Mouse (Mus musculus) lung, postnatal 0 days (tissue): ENCODE measurements around the gene Rnf144a. TPM values are rescaled to one million over a fixed set of nuclear protein-coding genes. Genes with fewer than 3 reads are reported as not detected.

Experiments used
- ATAC-seq: fragments of 200-750 bp; cut with Nextera tagmentation; 2 replicates; pipeline ENCODE4 v1.8.0; 2017; ENCODE audit warnings: moderate library complexity
- DNase-seq: peaks from one replicate; pipeline ENCODE4 v3.0.0-alpha.2; 2016; ENCODE audit warnings: low spot score
- H3K27ac ChIP-seq: fragments of 300-500 bp; sonication (generic); 2 replicates; pipeline ENCODE4 v1.5.1; 2014; ENCODE audit warnings: antibody characterized with exemption, mild to moderate bottlenecking, low read length, mixed read lengths
- H3K27me3 ChIP-seq: fragments of 300-500 bp; sonication (generic); replicated peaks from 2 replicates; pipeline ENCODE4 v1.6.1; 2014; ENCODE audit warnings: low read length, mixed read lengths; ENCODE audit not compliant: insufficient read depth
- H3K36me3 ChIP-seq: fragments of 300-500 bp; sonication (generic); 2 replicates; pipeline ENCODE4 v1.6.1; 2014; ENCODE audit warnings: low read length, mixed read lengths; ENCODE audit not compliant: insufficient read depth
- H3K4me1 ChIP-seq: fragments of 300-500 bp; sonication (generic); 2 replicates; pipeline ENCODE4 v1.6.1; 2014; ENCODE audit warnings: antibody characterized with exemption, low read depth, low read length, mixed read lengths; ENCODE audit not compliant: insufficient read depth
- H3K4me2 ChIP-seq: fragments of 300-500 bp; sonication (generic); replicated peaks from 2 replicates; pipeline ENCODE4 v1.6.1; 2014; ENCODE audit warnings: low read depth, mild to moderate bottlenecking, low read length, moderate library complexity, mixed read lengths
- H3K4me3 ChIP-seq: fragments of 300-500 bp; sonication (generic); 2 replicates; pipeline ENCODE4 v1.5.1; 2014; ENCODE audit warnings: low read depth, low read length
- H3K9ac ChIP-seq: fragments of 300-500 bp; sonication (generic); replicated peaks from 2 replicates; pipeline ENCODE4 v1.6.1; 2014; ENCODE audit warnings: low read depth, mild to moderate bottlenecking
- H3K9me3 ChIP-seq: fragments of 300-500 bp; sonication (generic); 2 replicates; pipeline ENCODE4 v1.6.1; 2016; ENCODE audit warnings: low read length, mixed read lengths
- CTCF ChIP-seq: IDR thresholded peaks from 2 replicates; pipeline ENCODE4 v1.5.1; 2016; ENCODE audit warnings: antibody characterized with exemption, mild to moderate bottlenecking
- EP300 ChIP-seq: IDR thresholded peaks from 2 replicates; pipeline ENCODE4 v1.6.1; 2016; ENCODE audit warnings: antibody characterized with exemption, mild to moderate bottlenecking, control low read depth
- WGBS: fragments of 180-500 bp; shearing (Covaris S2); extraction: QIAGEN DNeasy Blood & Tissue Kit; methylation state at CpG from one replicate; pipeline ENCODE4 v1.1.7; 2014; 5-methylcytosine and 5-hydroxymethylcytosine counted together
- polyA plus RNA-seq: library from polyadenylated mRNA; unstranded; fragments of >200 nt; fragmentation: Nextera tagmentation; extraction: Ambion mirVana; gene quantifications from 2 replicates; pipeline ENCODE4 v1.2.1, GENCODE M21; 2015

Gene Rnf144a
- polyA plus RNA-seq, 1 experiment from 2014 or later: 69.6 TPM

DNA sequence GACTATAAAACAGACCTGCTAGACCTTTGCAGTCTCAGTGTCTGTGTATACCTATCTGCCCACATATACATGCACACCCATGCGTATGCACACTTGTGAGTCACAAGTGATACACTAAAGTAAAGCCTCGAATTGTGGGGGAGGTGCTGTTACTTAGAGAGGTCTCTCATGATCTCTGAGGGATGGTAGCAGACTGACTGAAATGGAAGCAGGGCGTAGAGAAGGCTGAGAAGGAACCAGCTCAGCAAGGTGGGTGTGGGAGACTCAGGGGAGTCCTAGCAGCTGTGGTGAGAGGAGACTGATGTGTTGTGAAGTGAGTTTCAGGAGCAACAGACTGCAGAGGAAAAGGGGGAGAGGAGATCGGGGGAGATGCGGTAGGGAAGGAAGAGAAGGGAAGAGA is 21.8 kb downstream of the Rnf144a start:
- H3K9me3 ChIP-seq: no peaks in the 10 kb centered on the region
- ATAC-seq (no peak), DNase-seq (no peak)
- H3K27ac ChIP-seq: no peak overlapping the region
- WGBS: 74% methylated on average over 5 of the region's 5 CpGs
- H3K9ac ChIP-seq: no peak overlapping the region
- TF ChIP-seq CTCF (no peak), EP300 (no peak)
- H3K4me3 ChIP-seq: no peak overlapping the region
- 0 out of 2 replicates have a peak, but pooled peaks cover 2% of the 10 kb centered on the region for H3K36me3 ChIP-seq
- no peaks in the 10 kb centered on the region for H3K4me1 ChIP-seq
- no peak overlapping the region for H3K4me2 ChIP-seq
- no peaks in the 10 kb centered on the region for H3K27me3 ChIP-seq

DNA sequence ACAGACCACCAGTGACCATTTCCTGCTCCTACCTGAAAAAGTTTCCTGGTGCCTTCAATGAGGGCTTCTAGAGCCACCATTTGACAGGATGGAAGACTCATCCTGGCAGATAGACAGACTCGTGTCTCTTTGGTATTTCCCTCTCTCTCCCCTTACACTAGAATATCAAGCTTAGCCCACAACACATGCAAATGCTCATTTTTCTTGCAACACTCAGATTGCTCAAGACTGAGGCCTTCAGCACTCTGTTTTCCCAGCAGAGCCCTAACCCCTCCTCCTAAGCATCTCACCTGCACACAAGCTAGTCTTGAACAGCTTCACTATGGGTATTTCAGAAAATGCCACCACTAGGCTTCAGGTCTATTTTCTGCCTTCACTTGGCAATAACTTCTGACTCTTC is 23.9 kb downstream of the Rnf144a start:
- Histone ChIP-seq H3K9me3 (no peaks in the 10 kb centered on the region), H3K36me3 (0 out of 2 replicates have a peak, but pooled peaks cover 9% of the 10 kb centered on the region), H3K4me3 (no peak overlapping the region), H3K4me2 (no peak overlapping the region), H3K27me3 (no peaks in the 10 kb centered on the region), H3K4me1 (no peaks in the 10 kb centered on the region), H3K9ac (no peak overlapping the region), H3K27ac (no peak overlapping the region)
- 42% methylated on average over 1 of the region's 1 CpGs for WGBS
- peak; percentile 72 for ATAC-seq
- TF ChIP-seq CTCF (no peak), EP300 (no peak)
- peak; percentile 74 for DNase-seq

DNA sequence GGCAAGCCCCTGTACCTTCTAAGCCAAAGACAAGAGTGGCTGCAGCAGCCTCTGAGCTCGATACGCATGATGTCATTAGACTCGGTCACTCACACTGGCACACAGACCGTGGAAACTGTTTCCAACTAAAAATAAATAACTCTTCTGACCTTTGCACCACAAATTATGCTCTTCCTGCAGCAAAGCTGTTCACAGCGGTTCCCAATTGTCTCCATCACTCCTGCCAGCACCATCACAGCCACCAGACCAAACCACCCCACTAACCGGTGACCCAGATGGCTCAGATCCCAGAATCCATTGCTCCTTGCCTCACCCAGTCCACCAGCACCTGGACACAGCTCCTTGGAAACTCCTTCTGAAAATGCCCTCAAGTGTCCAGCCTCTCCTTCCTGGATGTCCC is 27.5 kb downstream of the Rnf144a start:
- 43% methylated on average over 6 of the region's 6 CpGs for WGBS
- no peak overlapping the region for H3K4me3 ChIP-seq
- H3K4me2 ChIP-seq: no peak overlapping the region
- ATAC-seq: peak; percentile 27; the same call in 1 of the 2 replicates
- no peak overlapping the region for H3K27ac ChIP-seq
- H3K4me1 ChIP-seq: no peaks in the 10 kb centered on the region
- no peak overlapping the region for H3K9ac ChIP-seq
- H3K36me3 ChIP-seq: 0 out of 2 replicates have a peak, but pooled peaks cover 12% of the 10 kb centered on the region
- H3K27me3 ChIP-seq: no peaks in the 10 kb centered on the region
- DNase-seq: no peak
- no peaks in the 10 kb centered on the region for H3K9me3 ChIP-seq
- TF ChIP-seq EP300: no peak
- no peak for TF ChIP-seq CTCF

DNA sequence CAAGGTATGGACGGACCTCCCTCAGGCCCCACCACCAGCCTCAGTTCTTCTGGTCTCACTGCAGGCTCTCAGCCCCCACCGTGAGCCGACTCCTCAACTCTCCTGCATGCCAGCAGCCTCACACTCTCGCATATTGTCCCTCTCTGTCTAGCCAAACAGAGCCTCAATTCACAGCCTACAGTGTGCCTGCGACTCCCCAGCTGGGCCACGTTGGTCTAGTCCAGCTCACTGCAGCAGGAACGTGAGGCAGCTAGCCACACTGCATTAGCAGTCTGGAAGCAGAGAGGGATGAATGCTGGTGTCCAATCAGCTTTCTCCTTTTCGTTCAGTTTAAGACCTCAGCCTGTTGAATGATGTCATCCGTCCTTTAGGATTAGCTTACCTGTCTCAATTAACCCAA is 28.1 kb downstream of the Rnf144a start:
- TF ChIP-seq EP300 (no peak), CTCF (no peak)
- H3K9me3 ChIP-seq: no peaks in the 10 kb centered on the region
- DNase-seq (no peak), ATAC-seq (no peak)
- no peaks in the 10 kb centered on the region for H3K27me3 ChIP-seq
- H3K36me3 ChIP-seq: 0 out of 2 replicates have a peak, but pooled peaks cover 12% of the 10 kb centered on the region
- no peak overlapping the region for H3K4me2 ChIP-seq
- H3K27ac ChIP-seq: no peak overlapping the region
- H3K4me3 ChIP-seq: no peak overlapping the region
- no peak overlapping the region for H3K9ac ChIP-seq
- no peaks in the 10 kb centered on the region for H3K4me1 ChIP-seq
- 57% methylated on average over 9 of the region's 9 CpGs for WGBS

DNA sequence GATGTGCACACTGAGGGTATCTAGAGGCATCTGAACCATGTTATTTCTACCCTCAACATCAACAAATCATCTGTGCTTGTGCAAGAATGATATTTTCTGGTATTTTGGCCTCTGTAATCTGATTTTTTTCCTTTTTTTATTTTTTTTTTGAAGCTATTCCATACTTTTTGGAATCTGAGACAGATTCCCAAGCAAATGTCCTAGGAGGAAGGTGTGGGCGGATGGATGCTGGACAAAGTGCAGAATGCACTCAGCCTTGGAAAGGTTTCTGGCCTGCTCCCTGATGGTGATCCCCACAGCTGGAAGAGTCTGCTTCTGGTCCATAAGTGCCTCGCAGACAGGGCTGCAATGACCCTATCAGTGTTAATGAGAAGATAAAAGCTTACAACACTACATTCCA is 28.9 kb downstream of the Rnf144a start:
- Histone ChIP-seq H3K4me2 (no peak overlapping the region), H3K36me3 (0 out of 2 replicates have a peak, but pooled peaks cover 12% of the 10 kb centered on the region), H3K27ac (peak overlapping the region; percentile 22; the same call in 1 of the 2 replicates), H3K27me3 (no peaks in the 10 kb centered on the region), H3K9me3 (no peaks in the 10 kb centered on the region), H3K4me1 (peaks cover under 1% of the 10 kb centered on the region; the same call in 1 of the 2 replicates), H3K9ac (no peak overlapping the region), H3K4me3 (no peak overlapping the region)
- WGBS: 53% methylated on average over 2 of the region's 2 CpGs
- peak; percentile 34 for ATAC-seq
- DNase-seq: peak; percentile 64
- TF ChIP-seq EP300 (peak; percentile 45), CTCF (no peak)

DNA sequence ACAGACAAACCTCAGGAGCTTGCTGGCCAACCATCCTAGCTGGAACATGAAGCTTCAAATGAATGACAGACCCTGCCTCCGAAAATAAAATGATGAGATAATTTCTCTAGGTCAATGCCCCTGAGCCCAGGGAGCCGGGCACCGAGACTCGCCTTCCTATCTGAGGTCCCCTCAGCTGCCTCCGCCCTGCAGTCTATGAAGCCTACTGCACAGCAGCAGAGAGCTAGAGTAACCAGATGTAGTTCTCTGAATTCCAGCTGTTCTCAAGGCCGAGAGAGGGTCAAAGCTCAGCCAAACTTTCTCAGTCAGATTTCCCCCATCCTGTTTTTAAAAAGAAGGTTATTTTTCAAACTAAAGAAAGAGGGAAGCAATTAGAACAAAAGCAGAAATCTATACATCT is 29.3 kb downstream of the Rnf144a start:
- DNase-seq: peak; percentile 50
- WGBS: 69% methylated on average over 6 of the region's 6 CpGs

More for the DNA sequence above, 29.3 kb downstream of the Rnf144a start:
- 0 out of 2 replicates have a peak, but pooled peaks cover 12% of the 10 kb centered on the region for H3K36me3 ChIP-seq
- TF ChIP-seq CTCF (no peak), EP300 (no peak)
- H3K27ac ChIP-seq: no peak overlapping the region
- no peaks in the 10 kb centered on the region for H3K27me3 ChIP-seq
- no peak for ATAC-seq
- no peak overlapping the region for H3K4me2 ChIP-seq
- peaks cover 2% of the 10 kb centered on the region; the same call in 1 of the 2 replicates for H3K4me1 ChIP-seq
- no peak overlapping the region for H3K4me3 ChIP-seq
- H3K9ac ChIP-seq: no peak overlapping the region
- no peaks in the 10 kb centered on the region for H3K9me3 ChIP-seq
